Mouse (Mus musculus): ENCODE data around the gene Eif1ad.

GRCm38 (mm10) chr19:5390416-5390815, 23.9 kb downstream of the Eif1ad start:
- TF ChIP-seq CTCF (IDR thresholded peaks at IDR 0.05; ENCODE audit: low read depth, low read length) = no peak
- TF ChIP-seq TAL1 (conservative IDR thresholded peaks at IDR 0.05; ENCODE audit: low read depth, low read length) = no peak
- no peak for TF ChIP-seq GATA2 (IDR thresholded peaks at IDR 0.05; ENCODE audit: borderline replicate concordance, low read depth, low read length)
- no peak for TF ChIP-seq POLR2AphosphoS5 (IDR thresholded peaks at IDR 0.05; ENCODE audit: insufficient replicate concordance, low read depth, low read length)
- TF ChIP-seq GATA1 (IDR thresholded peaks at IDR 0.05; ENCODE audit: borderline replicate concordance, low read length) = no peak
